Mouse (Mus musculus): ENCODE data around the gene Dtnb. TPM values are rescaled to one million over a fixed set of nuclear protein-coding genes. Genes with fewer than 3 reads are reported as not detected.
A peak's percentile ranks its signal among the peaks of the same experiment; 100 is the strongest.

Dtnb gene
- polyA plus RNA-seq, 1 experiment from 2014 or later = 110 TPM

DNA sequence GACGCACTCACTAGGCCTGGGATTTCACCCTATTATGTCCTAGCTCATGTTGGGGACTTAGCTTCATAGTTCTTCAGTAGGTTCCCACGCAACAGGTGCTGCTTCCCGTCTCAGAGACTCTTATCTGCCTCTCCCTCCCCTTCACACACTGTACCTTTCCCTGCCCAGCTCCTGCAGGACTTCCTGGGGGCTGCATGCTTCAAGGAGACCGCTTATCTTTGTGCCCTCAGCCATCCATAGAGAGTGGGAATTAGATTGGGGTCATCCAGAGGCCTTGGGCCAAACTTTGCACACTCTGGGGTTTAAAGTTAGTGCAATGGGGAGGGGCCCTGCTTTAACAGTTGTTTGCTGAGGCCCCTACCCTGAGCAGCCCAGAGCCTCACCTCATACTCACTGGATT lies 212.5 kb downstream of the Dtnb start:
- DNase-seq (ENCODE audit: low read depth, low spot score) (no peak), ATAC-seq (no peak)
- TF ChIP-seq CTCF (IDR thresholded peaks at IDR 0.05) = no peak
- in situ Hi-C loops (cut with MboI; ENCODE audit: low pct_unique_long_range_greater_than_20kb) = no loop called here
- H3K27me3 ChIP-seq = no peaks in the 10 kb centered on the region
- ChIA-PET CTCF (no interaction called here), POLR2A (no interaction called here)

DNA sequence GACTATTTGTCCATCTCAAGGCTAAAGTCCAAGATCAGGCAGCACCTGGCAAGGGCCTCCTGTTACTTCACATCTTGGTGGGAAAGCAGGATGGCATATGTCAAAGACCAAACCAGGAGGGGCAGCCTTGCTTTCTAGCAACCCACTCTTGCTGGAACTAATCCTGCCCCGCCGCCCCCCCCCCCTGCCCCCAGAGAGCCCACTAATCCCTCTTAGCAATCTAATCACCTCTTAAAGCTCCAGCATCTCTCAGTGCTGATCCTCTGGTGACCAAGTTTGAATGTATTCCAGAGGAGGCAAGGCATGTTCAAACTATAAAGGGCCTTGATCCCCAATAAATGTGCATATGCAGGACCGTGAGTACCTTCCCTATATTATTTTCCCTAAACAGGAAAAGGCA lies 214.9 kb downstream of the Dtnb start:
- in situ Hi-C loops (cut with MboI; ENCODE audit: low pct_unique_long_range_greater_than_20kb) = no loop called here
- no peak for TF ChIP-seq CTCF (IDR thresholded peaks at IDR 0.05)
- no peaks in the 10 kb centered on the region for H3K27me3 ChIP-seq
- ATAC-seq = no peak
- CTCF ChIA-PET = no interaction called here
- POLR2A ChIA-PET = no interaction called here
- no peak for DNase-seq (ENCODE audit: low read depth, low spot score)

DNA sequence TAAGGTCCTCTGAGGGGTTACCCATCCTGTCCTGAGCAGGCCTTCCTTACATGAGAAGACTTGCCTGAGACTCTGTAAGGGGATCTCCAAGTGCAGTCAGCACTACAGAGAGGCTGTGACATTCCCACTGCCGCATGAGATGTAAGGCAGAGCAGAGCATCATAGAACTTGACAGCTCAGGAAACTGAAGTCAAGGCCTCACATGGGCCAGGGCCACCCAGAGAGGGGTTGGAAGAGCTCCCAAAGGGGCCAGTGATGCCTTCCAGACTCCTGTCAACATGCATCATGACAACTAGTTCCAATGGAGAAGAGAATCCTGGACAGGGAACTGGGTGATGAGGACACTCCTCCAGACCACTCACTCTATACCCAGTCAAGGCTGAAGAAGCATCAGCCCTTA lies 215.4 kb downstream of the Dtnb start:
- no peak for TF ChIP-seq CTCF (IDR thresholded peaks at IDR 0.05)
- no peak for ATAC-seq
- ChIA-PET POLR2A (no interaction called here), CTCF (no interaction called here)
- DNase-seq (ENCODE audit: low read depth, low spot score) = no peak
- in situ Hi-C loops (cut with MboI; ENCODE audit: low pct_unique_long_range_greater_than_20kb) = no loop called here
- H3K27me3 ChIP-seq = no peaks in the 10 kb centered on the region

DNA sequence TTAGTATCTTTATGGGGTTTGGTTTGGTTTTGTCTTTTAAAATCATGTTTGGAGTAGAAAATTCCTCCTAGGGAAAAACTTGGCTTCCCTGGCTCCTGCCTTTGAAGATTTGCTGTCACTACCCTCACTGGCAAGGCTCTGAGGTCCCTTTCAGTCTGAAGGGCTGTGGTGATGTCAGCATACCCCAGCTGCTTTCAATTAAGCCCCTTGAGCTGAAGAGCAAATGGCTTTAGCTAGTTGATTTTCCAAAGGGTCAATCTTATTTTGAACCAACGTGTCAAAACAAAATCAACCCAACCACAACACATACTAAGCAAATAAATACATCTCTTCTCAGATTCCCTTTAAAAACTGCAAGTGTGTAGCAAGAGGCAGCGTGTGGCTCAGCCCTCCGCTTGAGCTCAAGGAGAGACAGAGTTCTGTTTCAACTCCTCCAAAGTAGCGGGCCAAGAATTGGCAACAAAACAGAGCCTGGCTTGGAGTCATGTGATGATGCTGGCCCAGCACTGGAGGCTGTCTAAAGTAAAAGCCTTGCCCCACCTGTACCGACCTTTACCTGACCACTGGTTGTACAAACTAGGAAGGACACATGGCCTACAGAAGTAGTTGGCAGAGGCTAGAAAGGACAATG lies 216.4 kb downstream of the Dtnb start:
- ChIA-PET CTCF (no interaction called here), POLR2A (no interaction called here)
- no peak for TF ChIP-seq CTCF (IDR thresholded peaks at IDR 0.05)
- ATAC-seq = no peak
- in situ Hi-C loops (cut with MboI; ENCODE audit: low pct_unique_long_range_greater_than_20kb) = no loop called here
- no peaks in the 10 kb centered on the region for H3K27me3 ChIP-seq
- DNase-seq (ENCODE audit: low read depth, low spot score) = no peak

DNA sequence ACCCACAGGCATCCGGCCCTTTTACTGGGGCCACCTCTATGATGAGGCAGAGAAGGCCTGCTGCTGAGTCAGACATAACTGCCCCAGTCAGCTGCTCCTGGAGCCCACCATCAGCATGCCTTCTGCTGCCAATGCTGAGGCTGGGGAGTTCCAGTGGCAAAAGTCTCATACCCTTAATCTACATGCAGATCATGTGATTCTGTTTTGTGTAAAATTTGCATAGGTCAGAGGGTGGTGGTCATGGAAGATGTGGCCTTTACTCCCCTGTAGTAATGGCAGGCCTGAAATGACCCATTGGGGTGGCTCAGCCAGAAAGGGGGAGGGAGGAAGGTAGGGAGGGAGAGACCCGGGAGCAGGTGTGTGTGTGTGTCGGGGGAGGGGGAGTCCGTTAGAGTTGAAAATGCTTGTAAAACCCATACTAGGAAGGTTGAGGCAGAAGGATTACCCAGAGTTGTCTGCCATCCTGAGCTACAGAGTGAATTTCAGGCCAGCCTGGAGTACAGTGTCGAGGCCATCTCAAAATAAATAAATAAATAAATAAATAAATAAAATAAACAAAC lies 217.5 kb downstream of the Dtnb start:
- ChIA-PET CTCF (no interaction called here), POLR2A (no interaction called here)
- ATAC-seq (no peak), DNase-seq (ENCODE audit: low read depth, low spot score) (no peak)
- in situ Hi-C loops (cut with MboI; ENCODE audit: low pct_unique_long_range_greater_than_20kb) = no loop called here
- H3K27me3 ChIP-seq = no peaks in the 10 kb centered on the region
- TF ChIP-seq CTCF (IDR thresholded peaks at IDR 0.05) = no peak

DNA sequence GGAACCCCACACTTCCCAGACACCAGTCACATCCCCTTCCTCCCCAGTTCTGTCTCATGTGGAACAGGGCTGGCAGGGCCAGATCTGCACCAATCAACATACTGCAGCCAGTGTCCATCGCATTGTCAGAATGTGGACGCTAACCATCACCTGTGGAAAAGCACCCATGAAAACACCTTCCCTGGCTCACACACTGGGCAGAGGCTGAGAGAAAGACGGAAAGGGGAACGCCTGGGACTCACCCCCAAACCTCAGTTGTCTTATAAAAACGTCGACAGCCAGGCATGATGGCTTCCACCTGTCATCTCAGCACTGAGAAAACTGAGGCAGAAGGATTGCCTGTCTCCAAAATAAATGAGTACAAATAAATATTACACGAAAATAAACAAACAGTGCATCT lies 219.1 kb downstream of the Dtnb start:
- no peaks in the 10 kb centered on the region for H3K27me3 ChIP-seq
- ATAC-seq = no peak
- DNase-seq (ENCODE audit: low read depth, low spot score) = no peak
- ChIA-PET POLR2A (no interaction called here), CTCF (interaction anchor here (0.7 to 2.2 kb wide), 8 partner anchors 9 to 69 kb away, joined by 3 to 11 read pairs (median 4); no protein-coding TSS in a partner anchor)
- TF ChIP-seq CTCF (IDR thresholded peaks at IDR 0.05) = no peak
- in situ Hi-C loops (cut with MboI; ENCODE audit: low pct_unique_long_range_greater_than_20kb) = no loop called here

DNA sequence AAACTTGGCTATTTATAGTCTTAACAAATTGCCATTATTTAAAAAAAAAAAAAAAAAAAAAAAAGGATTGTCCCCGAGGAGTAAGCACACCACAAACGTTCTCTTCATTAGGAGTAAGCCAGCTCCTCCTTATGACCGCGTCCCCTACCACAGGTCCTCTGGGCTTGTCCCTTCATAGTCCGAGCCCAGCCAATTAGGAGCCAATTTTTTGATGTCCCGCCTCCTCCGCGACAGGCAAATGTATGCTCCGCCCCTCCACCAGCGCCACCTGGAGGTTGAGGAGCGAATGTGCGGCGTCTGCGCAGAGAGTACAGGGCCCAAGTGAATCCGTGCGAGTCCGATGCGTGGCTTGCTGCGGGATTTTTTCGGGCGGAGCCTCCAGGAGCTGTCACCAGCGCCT lies 219.6 kb downstream of the Dtnb start:
- ChIA-PET CTCF (interaction anchor here (0.7 to 2.2 kb wide), 8 partner anchors 10 to 70 kb away, joined by 3 to 11 read pairs (median 4); no protein-coding TSS in a partner anchor), POLR2A (interaction anchor here (1.3 kb wide), 1 partner anchor 11 kb away, joined by 4 read pairs; no protein-coding TSS in a partner anchor)
- H3K27me3 ChIP-seq = no peaks in the 10 kb centered on the region
- TF ChIP-seq CTCF (IDR thresholded peaks at IDR 0.05) = peak; percentile 97
- ATAC-seq (peak; percentile 80), DNase-seq (ENCODE audit: low read depth, low spot score) (peak; percentile 50)
- in situ Hi-C loops (cut with MboI; ENCODE audit: low pct_unique_long_range_greater_than_20kb) = no loop called here

DNA sequence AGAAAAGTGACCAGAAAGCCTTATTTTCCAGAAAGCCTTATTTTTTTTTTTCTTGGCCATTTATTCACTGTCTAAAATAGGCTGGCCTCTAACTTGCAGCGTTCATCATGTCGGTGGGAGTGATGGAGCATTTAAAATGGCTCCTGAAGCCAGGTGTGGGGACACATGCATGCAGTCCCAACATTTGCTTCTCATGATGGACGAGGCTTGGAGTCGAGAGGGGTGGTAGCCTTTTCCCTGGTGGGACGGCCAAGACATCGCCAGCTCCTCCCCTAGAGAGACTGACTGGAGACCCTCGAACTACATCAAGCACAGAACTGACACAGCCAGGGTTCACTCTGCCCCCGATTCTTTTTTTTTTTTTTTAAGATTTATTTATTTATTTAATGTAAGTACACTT lies 220.1 kb downstream of the Dtnb start:
- in situ Hi-C loops (cut with MboI; ENCODE audit: low pct_unique_long_range_greater_than_20kb) = no loop called here
- no peak for TF ChIP-seq CTCF (IDR thresholded peaks at IDR 0.05)
- no peaks in the 10 kb centered on the region for H3K27me3 ChIP-seq
- POLR2A ChIA-PET = interaction anchor here (1.3 kb wide), 1 partner anchor 10 kb away, joined by 4 read pairs; no protein-coding TSS in a partner anchor
- no peak for ATAC-seq
- DNase-seq (ENCODE audit: low read depth, low spot score) = no peak
- CTCF ChIA-PET = interaction anchor here (1.2 to 2.2 kb wide), 7 partner anchors 10 to 70 kb away, joined by 3 to 11 read pairs (median 4); no protein-coding TSS in a partner anchor

DNA sequence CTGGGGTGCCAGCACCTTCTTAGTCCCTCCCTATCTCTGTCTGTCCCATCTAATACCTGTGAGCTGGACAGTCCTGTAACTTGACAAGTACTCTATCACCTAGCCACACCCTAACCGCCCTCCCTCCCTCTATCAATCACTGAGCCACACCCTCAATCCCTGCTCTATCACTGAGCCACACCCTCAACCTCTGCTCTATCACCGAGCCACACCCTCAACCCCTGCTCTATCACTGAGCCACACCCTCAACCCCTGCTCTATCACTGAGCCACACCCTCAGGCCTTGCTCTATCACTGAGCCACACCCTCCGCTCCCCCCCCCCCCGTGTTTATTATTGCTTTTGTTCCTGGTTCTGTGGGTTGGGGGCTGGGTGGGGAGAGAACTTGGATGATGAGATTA lies 223.4 kb downstream of the Dtnb start:
- in situ Hi-C loops (cut with MboI; ENCODE audit: low pct_unique_long_range_greater_than_20kb) = no loop called here
- ATAC-seq (no peak), DNase-seq (ENCODE audit: low read depth, low spot score) (no peak)
- no peak for TF ChIP-seq CTCF (IDR thresholded peaks at IDR 0.05)
- ChIA-PET CTCF (no interaction called here), POLR2A (no interaction called here)
- H3K27me3 ChIP-seq = no peaks in the 10 kb centered on the region

DNA sequence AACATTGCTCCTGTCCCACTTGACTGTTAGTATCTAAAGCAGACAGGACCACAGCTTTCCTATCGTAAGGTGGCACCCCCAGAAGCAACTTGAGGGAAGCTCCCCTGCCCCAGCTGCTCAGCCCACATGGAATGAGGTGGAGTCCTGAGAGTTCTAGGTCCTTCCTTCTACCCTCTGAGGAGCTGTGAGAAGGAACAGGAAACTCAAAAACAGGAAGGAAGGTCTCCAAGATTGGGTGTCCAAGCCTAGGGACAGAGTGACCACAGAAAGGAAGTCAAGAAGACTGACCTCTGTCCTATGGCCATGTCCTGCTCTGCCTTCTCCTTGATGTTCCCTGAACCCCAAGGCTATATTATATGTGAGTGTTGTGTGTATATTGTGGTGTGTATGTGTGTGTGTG lies 227.4 kb downstream of the Dtnb start:
- ATAC-seq (no peak), DNase-seq (ENCODE audit: low read depth, low spot score) (no peak)
- TF ChIP-seq CTCF (IDR thresholded peaks at IDR 0.05) = no peak
- in situ Hi-C loops (cut with MboI; ENCODE audit: low pct_unique_long_range_greater_than_20kb) = no loop called here
- ChIA-PET CTCF (no interaction called here), POLR2A (no interaction called here)
- no peaks in the 10 kb centered on the region for H3K27me3 ChIP-seq

DNA sequence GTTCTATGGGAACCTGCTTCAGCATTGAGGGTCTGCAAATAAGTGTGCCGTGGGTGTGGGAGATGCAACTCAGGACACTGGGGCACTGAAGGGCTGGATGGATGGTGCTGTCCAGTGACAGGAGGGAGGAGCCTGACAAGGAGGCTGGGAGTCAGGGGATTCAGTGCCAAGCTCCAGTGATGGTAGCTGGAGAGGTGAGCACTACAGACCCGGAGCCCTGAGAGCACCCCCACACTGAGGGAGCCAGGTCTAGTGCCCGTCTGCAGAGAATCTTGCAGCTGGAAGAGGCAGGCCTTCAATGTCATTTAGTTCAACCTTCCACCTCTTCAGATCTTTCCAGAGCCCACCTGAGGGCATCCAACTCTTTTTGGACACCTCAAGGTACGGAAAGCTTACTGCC lies 233.7 kb downstream of the Dtnb start, which contains the start of gene Dnmt3a:
TSS of gene Dnmt3a (plus strand) at position 156 of the 400 bp plus-strand sequence.
- ChIA-PET CTCF (interaction anchor here (0.8 to 1.0 kb wide), 2 partner anchors 11 to 24 kb away, joined by 3 to 4 read pairs; no protein-coding TSS in a partner anchor), POLR2A (no interaction called here)
- TF ChIP-seq CTCF (IDR thresholded peaks at IDR 0.05) = no peak
- H3K27me3 ChIP-seq = no peaks in the 10 kb centered on the region
- DNase-seq (ENCODE audit: low read depth, low spot score) (no peak), ATAC-seq (no peak)
- in situ Hi-C loops (cut with MboI; ENCODE audit: low pct_unique_long_range_greater_than_20kb) = loop anchor here (10.0 kb wide), 1 partner anchor 111 kb away; no protein-coding TSS in a partner anchor

Data from Patski (cell line).